Mouse (Mus musculus): ENCODE data around the gene Arap1. TPM values are rescaled to one million over a fixed set of nuclear protein-coding genes. Genes with fewer than 3 reads are reported as not detected.

Gene Arap1
- total and polyA plus RNA-seq, 3 experiments = 21.2 to 46.1 (median 38.5) TPM

GRCm38 (mm10) chr7:101435038-101435437 is 87.2 kb downstream of the Arap1 start:
- dilution Hi-C loops (cut with MboI; ENCODE audit: extremely low pct_ligation_motif_present, extremely low pct_unique_long_range_greater_than_20kb, low sequenced_read_pairs) (no loop called here), in situ Hi-C loops (cut with MboI; ENCODE audit: low pct_ligation_motif_present, low pct_unique_long_range_greater_than_20kb, low sequenced_read_pairs) (no loop called here)
- Histone ChIP-seq H3K79me2 (replicated peaks; ENCODE audit: control insufficient read depth, extremely low read depth, insufficient read depth, poor library complexity, severe bottlenecking) (no peaks in the 10 kb centered on the region), H3K4me3 (replicated peaks in 1 of 3; ENCODE audit: low read depth in 2 of 3, low read length in 2 of 3, poor library complexity in 1 of 3) (no peak overlapping the region), H3K9ac (ENCODE audit: insufficient read depth, low read depth) (no peak overlapping the region), H3K36me3 (replicated peaks in 1 of 2; ENCODE audit: control insufficient read depth in 1 of 2, insufficient read depth in 1 of 2, low read length in 1 of 2) (no peaks in the 10 kb centered on the region), H3K27me3 (replicated peaks) (peaks cover 76% of the 10 kb centered on the region), H3K4me2 (ENCODE audit: insufficient read depth, low read depth, poor library complexity, severe bottlenecking) (no peak overlapping the region), H3K4me1 (ENCODE audit: control insufficient read depth in 1 of 2, insufficient read depth in 2 of 2) (0 out of 4 replicates have a peak, but pooled peaks cover 0 to 3% of the 10 kb centered on the region in 2 experiments), H3K9me3 (replicated peaks; ENCODE audit: low read length) (no peaks in the 10 kb centered on the region), H3K27ac (ENCODE audit: insufficient read depth, low read depth) (no peak overlapping the region)
- TF ChIP-seq JUN (IDR thresholded peaks at IDR 0.05; ENCODE audit: insufficient read depth, low read depth, low read length) (no peak), UBTF (IDR thresholded peaks at IDR 0.05; ENCODE audit: low read depth, low read length) (no peak), NRF1 (IDR thresholded peaks at IDR 0.05; ENCODE audit: low read depth, low read length) (no peak), CTCF (conservative IDR thresholded peaks at IDR 0.05 in 1 of 2, IDR thresholded peaks at IDR 0.05 in 1 of 2; ENCODE audit: low read depth in 2 of 2, low read length in 2 of 2) (no peak), POLR2A (IDR thresholded peaks at IDR 0.05; ENCODE audit: low read depth, low read length) (no peak), GABPA (IDR thresholded peaks at IDR 0.05; ENCODE audit: insufficient replicate concordance, low read depth, low read length) (no peak), BHLHE40 (IDR thresholded peaks at IDR 0.05; ENCODE audit: low read depth, low read length) (no peak), USF1 (IDR thresholded peaks at IDR 0.05; ENCODE audit: low read depth, low read length) (no peak), RAD21 (IDR thresholded peaks at IDR 0.05; ENCODE audit: low read depth, low read length) (no peak), MAZ (IDR thresholded peaks at IDR 0.05; ENCODE audit: low read depth, low read length) (no peak), JUND (conservative IDR thresholded peaks at IDR 0.05; ENCODE audit: low read depth, low read length) (no peak), RCOR1 (conservative IDR thresholded peaks at IDR 0.05; ENCODE audit: low read depth, low read length) (no peak), EP300 (IDR thresholded peaks at IDR 0.05; ENCODE audit: low read length) (no peak), PAX5 (IDR thresholded peaks at IDR 0.05; ENCODE audit: low read length) (no peak), TBP (conservative IDR thresholded peaks at IDR 0.05; ENCODE audit: low read depth, low read length) (no peak), MXI1 (IDR thresholded peaks at IDR 0.05; ENCODE audit: low read depth, low read length) (no peak), ZKSCAN1 (IDR thresholded peaks at IDR 0.05; ENCODE audit: borderline replicate concordance, low read depth, low read length) (no peak)
- no peak for DNase-seq (ENCODE audit: extremely low read depth)

GRCm38 (mm10) chr7:101437876-101438275 is 90.0 kb downstream of the Arap1 start:
- no peaks in the 10 kb centered on the region for H3K4me1 ChIP-seq (ENCODE audit: control insufficient read depth in 1 of 2, insufficient read depth in 2 of 2)
- peaks cover 80% of the 10 kb centered on the region for H3K27me3 ChIP-seq (replicated peaks)
- in situ Hi-C loops (cut with MboI; ENCODE audit: low pct_ligation_motif_present, low pct_unique_long_range_greater_than_20kb, low sequenced_read_pairs) (no loop called here), dilution Hi-C loops (cut with MboI; ENCODE audit: extremely low pct_ligation_motif_present, extremely low pct_unique_long_range_greater_than_20kb, low sequenced_read_pairs) (no loop called here)
- H3K79me2 ChIP-seq (replicated peaks; ENCODE audit: control insufficient read depth, extremely low read depth, insufficient read depth, poor library complexity, severe bottlenecking) = no peaks in the 10 kb centered on the region
- H3K9me3 ChIP-seq (replicated peaks; ENCODE audit: low read length) = no peaks in the 10 kb centered on the region
- H3K36me3 ChIP-seq (replicated peaks in 1 of 2; ENCODE audit: control insufficient read depth in 1 of 2, insufficient read depth in 1 of 2, low read length in 1 of 2) = no peaks in the 10 kb centered on the region
- TF ChIP-seq MYC (IDR thresholded peaks at IDR 0.05; ENCODE audit: low read depth, low read length) (no peak), GABPA (IDR thresholded peaks at IDR 0.05; ENCODE audit: insufficient replicate concordance, low read depth, low read length) (no peak), UBTF (IDR thresholded peaks at IDR 0.05; ENCODE audit: low read depth, low read length) (no peak), SIN3A (IDR thresholded peaks at IDR 0.05; ENCODE audit: low read length) (no peak), RAD21 (IDR thresholded peaks at IDR 0.05; ENCODE audit: low read depth, low read length) (no peak), POLR2A (IDR thresholded peaks at IDR 0.05; ENCODE audit: low read depth, low read length) (no peak), CTCF (conservative IDR thresholded peaks at IDR 0.05 in 1 of 2, IDR thresholded peaks at IDR 0.05 in 1 of 2; ENCODE audit: low read depth in 2 of 2, low read length in 2 of 2) (no peak), BHLHE40 (IDR thresholded peaks at IDR 0.05; ENCODE audit: low read depth, low read length) (no peak), MAZ (IDR thresholded peaks at IDR 0.05; ENCODE audit: low read depth, low read length) (no peak), USF1 (IDR thresholded peaks at IDR 0.05; ENCODE audit: low read depth, low read length) (no peak), KAT2A (IDR thresholded peaks at IDR 0.05; ENCODE audit: insufficient replicate concordance, low read length) (no peak), ZMIZ1 (IDR thresholded peaks at IDR 0.05; ENCODE audit: low read depth, low read length) (no peak), RCOR1 (conservative IDR thresholded peaks at IDR 0.05; ENCODE audit: low read depth, low read length) (no peak)
- H3K4me3 ChIP-seq (replicated peaks in 1 of 3; ENCODE audit: low read depth in 2 of 3, low read length in 2 of 3, poor library complexity in 1 of 3) = no peak overlapping the region
- no peak overlapping the region for H3K9ac ChIP-seq (ENCODE audit: insufficient read depth, low read depth)
- no peak overlapping the region for H3K27ac ChIP-seq (ENCODE audit: insufficient read depth, low read depth)
- no peak for DNase-seq (ENCODE audit: extremely low read depth)
- no peak overlapping the region for H3K4me2 ChIP-seq (ENCODE audit: insufficient read depth, low read depth, poor library complexity, severe bottlenecking)

Data from CH12.LX (cell line).